Mouse (Mus musculus) bone marrow, adult 2 months (tissue): ENCODE results near the gene Gpbar1.

Experiments used
- CTCF ChIP-seq: fragments of 200-500 bp; IDR thresholded peaks from 2 replicates; pipeline ENCODE4 v1.5.1; 2011; ENCODE audit warnings: low read length, control low read depth; ENCODE audit not compliant: control insufficient read depth, insufficient read depth
- POLR2A ChIP-seq: fragments of 200-500 bp; IDR thresholded peaks from 2 replicates; pipeline ENCODE4 v1.6.1; 2011; ENCODE audit warnings: low read depth, mild to moderate bottlenecking, control low read depth, low read length, borderline replicate concordance; ENCODE audit not compliant: control insufficient read depth

- TF ChIP-seq CTCF (no peak), POLR2A (no peak)
Measured at GRCm38 (mm10) chr1:74314796-74315195, 36.4 kb downstream of the Gpbar1 start.
